Mouse (Mus musculus): ENCODE measurements around the gene Fbxl7. TPM values are rescaled to one million over a fixed set of nuclear protein-coding genes. Genes with fewer than 3 reads are reported as not detected.

Gene Fbxl7
- polyA plus RNA-seq, 1 experiment = 8.3 TPM

DNA sequence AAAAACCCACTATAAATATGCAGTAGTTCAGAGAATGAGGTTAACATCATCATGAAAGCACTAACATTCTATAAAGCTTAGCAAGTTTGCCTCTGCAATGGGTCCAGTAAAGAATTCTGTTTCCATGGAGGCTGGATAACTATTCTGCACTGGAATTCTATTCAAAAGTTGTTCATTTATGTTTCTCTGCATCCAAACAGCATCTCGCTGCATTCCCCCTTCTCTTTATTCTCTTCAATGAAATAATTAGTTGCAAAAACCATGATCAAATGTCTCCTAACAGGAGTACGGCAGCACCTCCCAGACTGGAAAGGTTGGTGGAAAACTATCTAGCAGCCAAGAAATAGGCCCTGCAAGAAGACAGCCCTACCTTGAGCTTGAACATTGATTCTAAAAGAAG lies 267.2 kb downstream of the Fbxl7 start:
- Histone ChIP-seq H3K79me2 (ENCODE audit: control insufficient read depth, insufficient read depth) (no peaks in the 10 kb centered on the region), H3ac (ENCODE audit: control insufficient read depth, insufficient read length) (no peak overlapping the region), H3K36me3 (ENCODE audit: control insufficient read depth, insufficient read depth) (no peaks in the 10 kb centered on the region), H3K27me3 (ENCODE audit: control insufficient read depth, insufficient read depth, insufficient read length) (no peaks in the 10 kb centered on the region), H3K4me2 (ENCODE audit: low read depth) (no peak overlapping the region), H3K4me3 (no peak overlapping the region)
- TF ChIP-seq MAX (IDR thresholded peaks at IDR 0.05; ENCODE audit: low read depth) = no peak
- no peak for TF ChIP-seq POLR2AphosphoS2 (IDR thresholded peaks at IDR 0.05; ENCODE audit: insufficient read length, low read depth)
- TF ChIP-seq SRF (IDR thresholded peaks at IDR 0.05; ENCODE audit: control insufficient read depth, insufficient read length, low read depth) = no peak
- no peak for TF ChIP-seq TCF3 (IDR thresholded peaks at IDR 0.05; ENCODE audit: insufficient read length, low read depth)
- TF ChIP-seq CEBPB (IDR thresholded peaks at IDR 0.05; ENCODE audit: insufficient read depth, poor library complexity, severe bottlenecking) = no peak
- no peak for TF ChIP-seq TCF12 (IDR thresholded peaks at IDR 0.05; ENCODE audit: insufficient read depth, poor library complexity, severe bottlenecking)
- no peak for TF ChIP-seq REST (IDR thresholded peaks at IDR 0.05; ENCODE audit: insufficient read depth, insufficient read length)
- TF ChIP-seq E2F4 (IDR thresholded peaks at IDR 0.05; ENCODE audit: insufficient read depth) = no peak
- TF ChIP-seq MYOG (IDR thresholded peaks at IDR 0.05; ENCODE audit: control insufficient read depth in 1 of 3, insufficient read depth in 1 of 3, insufficient read length in 2 of 3, low read depth in 2 of 3) = no peak
- TF ChIP-seq POLR2A (IDR thresholded peaks at IDR 0.05; ENCODE audit: insufficient read length, low read depth) = no peak

GRCm38 (mm10) chr15:26623242-26623641 lies 272.1 kb downstream of the Fbxl7 start:
- Histone ChIP-seq H3K4me3 (no peak overlapping the region), H3K36me3 (ENCODE audit: control insufficient read depth, insufficient read depth) (no peaks in the 10 kb centered on the region), H3ac (ENCODE audit: control insufficient read depth, insufficient read length) (no peak overlapping the region), H3K27me3 (ENCODE audit: control insufficient read depth, insufficient read depth, insufficient read length) (no peaks in the 10 kb centered on the region), H3K4me2 (ENCODE audit: low read depth) (no peak overlapping the region), H3K79me2 (ENCODE audit: control insufficient read depth, insufficient read depth) (no peaks in the 10 kb centered on the region)
- TF ChIP-seq CEBPB (IDR thresholded peaks at IDR 0.05; ENCODE audit: insufficient read depth, poor library complexity, severe bottlenecking) (no peak), MYOD1 (IDR thresholded peaks at IDR 0.05; ENCODE audit: control insufficient read depth in 1 of 3, insufficient read length in 2 of 3, low read depth in 2 of 3) (peak in 1 of 3 experiments; percentile 26), TCF12 (IDR thresholded peaks at IDR 0.05; ENCODE audit: insufficient read depth, poor library complexity, severe bottlenecking) (no peak), MYOG (IDR thresholded peaks at IDR 0.05; ENCODE audit: control insufficient read depth in 1 of 3, insufficient read depth in 1 of 3, insufficient read length in 2 of 3, low read depth in 2 of 3) (peak in 1 of 3 experiments; percentile 57)

GRCm38 (mm10) chr15:26620279-26620678 lies 275.1 kb downstream of the Fbxl7 start:
- no peaks in the 10 kb centered on the region for H3K79me2 ChIP-seq (ENCODE audit: control insufficient read depth, insufficient read depth)
- H3K4me3 ChIP-seq = no peak overlapping the region
- no peaks in the 10 kb centered on the region for H3K36me3 ChIP-seq (ENCODE audit: control insufficient read depth, insufficient read depth)
- H3ac ChIP-seq (ENCODE audit: control insufficient read depth, insufficient read length) = no peak overlapping the region
- no peaks in the 10 kb centered on the region for H3K27me3 ChIP-seq (ENCODE audit: control insufficient read depth, insufficient read depth, insufficient read length)
- no peak overlapping the region for H3K4me2 ChIP-seq (ENCODE audit: low read depth)
- TF ChIP-seq TCF3 (IDR thresholded peaks at IDR 0.05; ENCODE audit: insufficient read length, low read depth) (no peak), MAX (IDR thresholded peaks at IDR 0.05; ENCODE audit: low read depth) (no peak), CEBPB (IDR thresholded peaks at IDR 0.05; ENCODE audit: insufficient read depth, poor library complexity, severe bottlenecking) (no peak), MYOG (IDR thresholded peaks at IDR 0.05; ENCODE audit: control insufficient read depth in 1 of 3, insufficient read depth in 1 of 3, insufficient read length in 2 of 3, low read depth in 2 of 3) (no peak), POLR2A (IDR thresholded peaks at IDR 0.05; ENCODE audit: insufficient read length, low read depth) (no peak), POLR2AphosphoS2 (IDR thresholded peaks at IDR 0.05; ENCODE audit: insufficient read length, low read depth) (no peak), SRF (IDR thresholded peaks at IDR 0.05; ENCODE audit: control insufficient read depth, insufficient read length, low read depth) (no peak), TCF12 (IDR thresholded peaks at IDR 0.05; ENCODE audit: insufficient read depth, poor library complexity, severe bottlenecking) (no peak), E2F4 (IDR thresholded peaks at IDR 0.05; ENCODE audit: insufficient read depth) (no peak), MYOD1 (IDR thresholded peaks at IDR 0.05; ENCODE audit: control insufficient read depth in 1 of 3, insufficient read length in 2 of 3, low read depth in 2 of 3) (no peak), USF1 (IDR thresholded peaks at IDR 0.05; ENCODE audit: low read depth) (no peak), REST (IDR thresholded peaks at IDR 0.05; ENCODE audit: insufficient read depth, insufficient read length) (no peak)

GRCm38 (mm10) chr15:26619221-26619620 lies 276.2 kb downstream of the Fbxl7 start:
- Histone ChIP-seq H3K4me2 (ENCODE audit: low read depth) (no peak overlapping the region), H3ac (ENCODE audit: control insufficient read depth, insufficient read length) (no peak overlapping the region), H3K4me3 (no peak overlapping the region), H3K79me2 (ENCODE audit: control insufficient read depth, insufficient read depth) (no peaks in the 10 kb centered on the region), H3K27me3 (ENCODE audit: control insufficient read depth, insufficient read depth, insufficient read length) (no peaks in the 10 kb centered on the region), H3K36me3 (ENCODE audit: control insufficient read depth, insufficient read depth) (no peaks in the 10 kb centered on the region)
- TF ChIP-seq TCF3 (IDR thresholded peaks at IDR 0.05; ENCODE audit: insufficient read length, low read depth) = no peak
- TF ChIP-seq CEBPB (IDR thresholded peaks at IDR 0.05; ENCODE audit: insufficient read depth, poor library complexity, severe bottlenecking) = no peak
- TF ChIP-seq E2F4 (IDR thresholded peaks at IDR 0.05; ENCODE audit: insufficient read depth) = no peak
- no peak for TF ChIP-seq MYOD1 (IDR thresholded peaks at IDR 0.05; ENCODE audit: control insufficient read depth in 1 of 3, insufficient read length in 2 of 3, low read depth in 2 of 3)
- TF ChIP-seq MAX (IDR thresholded peaks at IDR 0.05; ENCODE audit: low read depth) = no peak
- no peak for TF ChIP-seq REST (IDR thresholded peaks at IDR 0.05; ENCODE audit: insufficient read depth, insufficient read length)
- no peak for TF ChIP-seq TCF12 (IDR thresholded peaks at IDR 0.05; ENCODE audit: insufficient read depth, poor library complexity, severe bottlenecking)

DNA sequence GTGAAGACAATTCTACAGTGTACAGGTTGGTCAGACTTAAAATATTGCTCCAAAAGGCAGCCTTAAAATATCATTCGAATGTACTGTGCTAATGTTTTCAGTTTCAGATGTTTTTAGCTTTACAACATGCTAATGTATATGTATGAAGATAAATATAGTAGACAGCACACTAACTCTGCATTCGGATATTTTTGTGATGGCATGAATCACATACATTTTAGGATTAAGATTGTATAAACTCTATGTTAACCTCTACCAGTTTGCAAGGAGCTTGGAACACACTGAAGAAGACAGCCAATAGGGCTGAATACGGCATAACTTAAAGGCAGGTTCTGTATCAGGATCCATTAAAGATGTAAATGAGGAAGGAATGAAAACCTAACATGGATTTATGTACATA lies 299.1 kb downstream of the Fbxl7 start:
- no peak overlapping the region for H3K4me2 ChIP-seq (ENCODE audit: low read depth)
- no peak overlapping the region for H3K4me3 ChIP-seq
- no peak overlapping the region for H3ac ChIP-seq (ENCODE audit: control insufficient read depth, insufficient read length)
- no peaks in the 10 kb centered on the region for H3K36me3 ChIP-seq (ENCODE audit: control insufficient read depth, insufficient read depth)
- TF ChIP-seq CEBPB (IDR thresholded peaks at IDR 0.05; ENCODE audit: insufficient read depth, poor library complexity, severe bottlenecking) (no peak), TCF3 (IDR thresholded peaks at IDR 0.05; ENCODE audit: insufficient read length, low read depth) (no peak), USF1 (IDR thresholded peaks at IDR 0.05; ENCODE audit: low read depth) (no peak), POLR2AphosphoS2 (IDR thresholded peaks at IDR 0.05; ENCODE audit: insufficient read length, low read depth) (no peak), E2F4 (IDR thresholded peaks at IDR 0.05; ENCODE audit: insufficient read depth) (no peak), MAX (IDR thresholded peaks at IDR 0.05; ENCODE audit: low read depth) (no peak), POLR2A (IDR thresholded peaks at IDR 0.05; ENCODE audit: insufficient read length, low read depth) (no peak), TCF12 (IDR thresholded peaks at IDR 0.05; ENCODE audit: insufficient read depth, poor library complexity, severe bottlenecking) (no peak), SRF (IDR thresholded peaks at IDR 0.05; ENCODE audit: control insufficient read depth, insufficient read length, low read depth) (no peak), MYOG (IDR thresholded peaks at IDR 0.05; ENCODE audit: control insufficient read depth in 1 of 3, insufficient read depth in 1 of 3, insufficient read length in 2 of 3, low read depth in 2 of 3) (no peak), MYOD1 (IDR thresholded peaks at IDR 0.05; ENCODE audit: control insufficient read depth in 1 of 3, insufficient read length in 2 of 3, low read depth in 2 of 3) (no peak)
- no peaks in the 10 kb centered on the region for H3K27me3 ChIP-seq (ENCODE audit: control insufficient read depth, insufficient read depth, insufficient read length)
- no peaks in the 10 kb centered on the region for H3K79me2 ChIP-seq (ENCODE audit: control insufficient read depth, insufficient read depth)

All from myocyte (in vitro differentiated cells).